Mouse (Mus musculus) MEL (cell line): ENCODE results near the gene Il27ra. TPM values are rescaled to one million over a fixed set of nuclear protein-coding genes. Genes with fewer than 3 reads are reported as not detected.

ENCODE experiments used
- DNase-seq: peaks from one replicate; pipeline ENCODE4 v3.0.0; 2011; ENCODE audit warnings: low read depth, low spot score
- H3K27ac ChIP-seq: 2 replicates; pipeline ENCODE4 v1.5.1; 2012; ENCODE audit warnings: low read depth, mild to moderate bottlenecking, control low read depth, low read length, moderate library complexity; ENCODE audit not compliant: control insufficient read depth
- H3K27me3 ChIP-seq, 2 experiments: fragments of 150-350 bp in 1 of 2; sonication (generic) in 1 of 2; 2 replicates each; pipeline ENCODE4 v1.6.1; 2012; ENCODE audit warnings: low read length in 2 of 2, mild to moderate bottlenecking in 2 of 2, improper control_type of control experiment in 1 of 2, moderate library complexity in 1 of 2; ENCODE audit not compliant: insufficient read depth in 2 of 2, control insufficient read depth in 1 of 2
- H3K36me3 ChIP-seq, 2 experiments: 2 replicates each; pipeline ENCODE4 v1.6.1; 2012 to 2014; ENCODE audit warnings: low read length in 2 of 2, improper control_type of control experiment in 1 of 2, inconsistent platforms in 1 of 2, mild to moderate bottlenecking in 1 of 2; ENCODE audit not compliant: insufficient read depth in 2 of 2, control insufficient read depth in 1 of 2
- H3K4me1 ChIP-seq, 2 experiments: fragments of 150-350 bp in 1 of 2; sonication (generic) in 1 of 2; 2 replicates each; pipeline ENCODE4 v1.6.1; 2012; ENCODE audit warnings: low read length in 2 of 2, improper control_type of control experiment in 1 of 2, mild to moderate bottlenecking in 1 of 2; ENCODE audit not compliant: insufficient read depth in 2 of 2, control insufficient read depth in 1 of 2
- H3K4me3 ChIP-seq, 2 experiments: fragments of 150-350 bp in 1 of 2; sonication (generic) in 1 of 2; 2 replicates each; pipeline ENCODE4 v1.5.1; 2012; ENCODE audit warnings: low read depth in 2 of 2, low read length in 2 of 2, mild to moderate bottlenecking in 2 of 2, moderate library complexity in 2 of 2, control low read depth in 1 of 2, improper control_type of control experiment in 1 of 2; ENCODE audit not compliant: control insufficient read depth in 1 of 2, insufficient read depth in 1 of 2
- H3K79me2 ChIP-seq: 2 replicates; pipeline ENCODE4 v1.6.1; 2012; ENCODE audit warnings: mild to moderate bottlenecking, low read length, moderate library complexity; ENCODE audit not compliant: control insufficient read depth, poor library complexity, insufficient read depth
- H3K9ac ChIP-seq: 2 replicates; pipeline ENCODE4 v1.6.1; 2012; ENCODE audit warnings: low read depth, mild to moderate bottlenecking, control low read depth, low read length, moderate library complexity; ENCODE audit not compliant: control insufficient read depth, poor library complexity, severe bottlenecking
- H3K9me3 ChIP-seq: fragments of 150-350 bp; sonication (generic); replicated peaks from 2 replicates; pipeline ENCODE4 v1.6.1; 2012; ENCODE audit warnings: mild to moderate bottlenecking, low read length, improper control_type of control experiment, moderate library complexity; ENCODE audit not compliant: insufficient read depth
- BHLHE40 ChIP-seq: IDR thresholded peaks from 2 replicates; pipeline ENCODE4 v1.6.1; 2012; ENCODE audit warnings: low read depth, mild to moderate bottlenecking, inconsistent platforms, low read length, improper control_type of control experiment, borderline replicate concordance
- CHD1 ChIP-seq: IDR thresholded peaks from 2 replicates; pipeline ENCODE4 v1.6.1; 2012; ENCODE audit warnings: low read depth, mild to moderate bottlenecking, inconsistent platforms, low read length, improper control_type of control experiment
- CHD2 ChIP-seq: IDR thresholded peaks from 2 replicates; pipeline ENCODE4 v1.6.1; 2011; ENCODE audit warnings: low read length, improper control_type of control experiment
- EP300 ChIP-seq, 2 experiments: IDR thresholded peaks; 2 replicates each; pipeline ENCODE4 v1.6.1; 2011; ENCODE audit warnings: improper control_type of control experiment in 2 of 2, low read length in 2 of 2, low read depth in 1 of 2, mild to moderate bottlenecking in 1 of 2
- ETS1 ChIP-seq: IDR thresholded peaks from 2 replicates; pipeline ENCODE4 v1.6.1; 2012; ENCODE audit warnings: low read depth, mild to moderate bottlenecking, inconsistent platforms, low read length, improper control_type of control experiment, moderate library complexity
- GATA1 ChIP-seq: IDR thresholded peaks from 2 replicates; pipeline ENCODE4 v1.6.1; 2011; ENCODE audit warnings: low read depth, low read length, improper control_type of control experiment
- MEF2A ChIP-seq: IDR thresholded peaks from 2 replicates; pipeline ENCODE4 v1.6.1; 2014; ENCODE audit warnings: low read depth, mild to moderate bottlenecking, inconsistent platforms, low read length, improper control_type of control experiment; ENCODE audit not compliant: poor library complexity, insufficient replicate concordance, severe bottlenecking; ENCODE audit errors: extremely low read depth
- MYC ChIP-seq: IDR thresholded peaks from 2 replicates; pipeline ENCODE4 v1.6.1; 2011; ENCODE audit warnings: low read depth, mild to moderate bottlenecking, low read length, improper control_type of control experiment, moderate library complexity
- NELFE ChIP-seq: IDR thresholded peaks from 2 replicates; pipeline ENCODE4 v1.6.1; 2011; ENCODE audit warnings: low read depth, low read length, improper control_type of control experiment
- NRF1 ChIP-seq: IDR thresholded peaks from 2 replicates; pipeline ENCODE4 v1.6.1; 2014; ENCODE audit warnings: low read depth, mild to moderate bottlenecking, inconsistent platforms, low read length, improper control_type of control experiment, moderate library complexity; ENCODE audit not compliant: poor library complexity, insufficient read depth, severe bottlenecking
- POLR2A ChIP-seq, 2 experiments: IDR thresholded peaks; 2 replicates each; pipeline ENCODE4 v1.6.1; 2011 to 2012; ENCODE audit warnings: low read length in 2 of 2, mild to moderate bottlenecking in 2 of 2, control low read depth in 1 of 2, improper control_type of control experiment in 1 of 2, low read depth in 1 of 2, moderate library complexity in 1 of 2; ENCODE audit not compliant: control insufficient read depth in 1 of 2, insufficient read depth in 1 of 2, poor library complexity in 1 of 2
- POLR2AphosphoS5 ChIP-seq: IDR thresholded peaks from 2 replicates; pipeline ENCODE4 v1.6.1; 2012; ENCODE audit warnings: low read depth, borderline replicate concordance, mild to moderate bottlenecking, inconsistent platforms, low read length, moderate library complexity, mixed read lengths
- TCF12 ChIP-seq: IDR thresholded peaks from 2 replicates; pipeline ENCODE4 v1.6.1; 2014; ENCODE audit warnings: low read depth, mild to moderate bottlenecking, inconsistent platforms, low read length, improper control_type of control experiment, moderate library complexity
- ZKSCAN1 ChIP-seq: IDR thresholded peaks from 2 replicates; pipeline ENCODE4 v1.6.1; 2012; ENCODE audit warnings: low read depth, mild to moderate bottlenecking, inconsistent platforms, low read length, improper control_type of control experiment, moderate library complexity
- ZMIZ1 ChIP-seq: IDR thresholded peaks from 2 replicates; pipeline ENCODE4 v1.6.1; 2012; ENCODE audit warnings: low read depth, mild to moderate bottlenecking, inconsistent platforms, low read length, improper control_type of control experiment, moderate library complexity
- polyA plus RNA-seq, 2 experiments: library from polyadenylated mRNA; stranded (reverse) in 1 of 2; unstranded in 1 of 2; fragments of >175 nt in 1 of 2; fragments of >200 nt in 1 of 2; gene quantifications; 2 replicates each; pipeline versions ENCODE4 v1.2.1 to v1.2.4; 2012; ENCODE audit warnings: low replicate concordance in 2 of 2, low read depth in 1 of 2; ENCODE audit not compliant: insufficient read length in 2 of 2, insufficient read depth in 1 of 2, missing spikeins in 1 of 2
- total RNA-seq: library from RNA; depleted of rRNA; stranded (reverse); fragments of 300-350 nt; gene quantifications from 2 replicates; pipeline ENCODE4 v1.2.3, GENCODE M21; 2012; rRNA removed

The Il27ra gene
- total and polyA plus RNA-seq, 3 experiments, result 31.8 to 38.5 TPM; not detected in 1

DNA sequence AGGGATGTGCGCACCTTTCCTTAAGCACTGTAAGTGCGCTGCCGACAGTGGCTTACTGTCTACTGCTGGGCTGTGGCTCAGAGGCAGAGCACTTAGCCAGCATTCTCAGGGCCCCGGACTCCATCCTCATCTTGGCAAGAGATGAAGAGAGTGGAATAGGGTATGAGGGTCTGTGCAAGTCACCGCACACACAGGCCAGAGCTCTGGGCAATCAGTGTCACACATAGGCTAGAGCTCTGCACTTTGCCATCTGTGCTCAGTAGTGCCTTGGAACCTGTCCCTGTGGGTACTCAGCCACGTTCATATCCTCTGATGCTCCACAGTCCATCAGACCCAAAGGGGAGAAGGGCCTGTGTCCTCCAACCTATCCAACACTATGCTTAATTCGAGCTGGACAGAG, 60.9 kb downstream of the Il27ra start:
- no peak for DNase-seq
- Histone ChIP-seq H3K27me3 (no peaks in the 10 kb centered on the region), H3K4me3 (no peak overlapping the region), H3K27ac (no peak overlapping the region), H3K9me3 (no peaks in the 10 kb centered on the region), H3K4me1 (peaks cover 8 to 11% of the 10 kb centered on the region in 2 experiments), H3K9ac (no peak overlapping the region), H3K36me3 (peaks cover 0 to 6% of the 10 kb centered on the region in 2 experiments; a peak in 3 of 4 replicates), H3K79me2 (no peaks in the 10 kb centered on the region)
- TF ChIP-seq MEF2A (no peak), EP300 (IDR thresholded peaks at IDR 0.05; ENCODE audit: low read depth in 1 of 2, low read length in 2 of 2) (no peak), MYC (no peak), POLR2AphosphoS5 (no peak), TCF12 (no peak), NELFE (no peak), POLR2A (IDR thresholded peaks at IDR 0.05; ENCODE audit: control insufficient read depth in 1 of 2, insufficient read depth in 1 of 2, low read depth in 1 of 2, low read length in 2 of 2, poor library complexity in 1 of 2) (no peak), NRF1 (no peak), ETS1 (no peak), ZMIZ1 (no peak), GATA1 (no peak), BHLHE40 (no peak), CHD2 (no peak)

DNA sequence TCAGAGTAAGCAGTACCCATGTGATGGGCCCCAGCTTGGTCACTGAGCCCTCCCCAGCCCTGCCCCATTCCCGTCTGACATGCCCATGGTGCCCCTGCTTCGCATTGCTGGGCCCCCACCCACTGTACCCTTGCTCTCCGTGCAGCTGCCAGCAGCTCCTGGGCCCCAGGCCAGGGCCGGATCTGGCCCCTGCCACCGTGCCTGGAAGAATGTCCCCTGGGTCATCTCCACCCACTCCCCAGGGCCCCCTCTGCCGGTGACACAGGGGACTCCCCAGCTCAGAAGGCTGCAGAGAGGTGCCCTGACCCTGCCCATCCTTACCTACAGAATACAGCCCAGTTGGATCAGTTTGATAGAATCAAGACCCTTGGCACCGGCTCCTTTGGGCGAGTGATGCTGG, 61.5 kb downstream of the Il27ra start:
- no peak for DNase-seq
- Histone ChIP-seq H3K4me1 (peaks cover 8 to 11% of the 10 kb centered on the region in 2 experiments), H3K9me3 (no peaks in the 10 kb centered on the region), H3K79me2 (no peaks in the 10 kb centered on the region), H3K27me3 (no peaks in the 10 kb centered on the region), H3K27ac (no peak overlapping the region), H3K9ac (no peak overlapping the region), H3K36me3 (peaks cover 0 to 6% of the 10 kb centered on the region in 2 experiments; a peak in 3 of 4 replicates), H3K4me3 (no peak overlapping the region)
- TF ChIP-seq ZKSCAN1 (no peak), CHD1 (no peak)

Other genes starting within 250 kb of the Il27ra start
- gene Adgrl1, start 142.5 kb downstream of the Il27ra start, total RNA-seq, result 17.7 and 21.7 TPM in 2 replicates
- 10 to 100 TPM in 1 of 2 experiments, not detected in 1; 35.3 TPM for gene Adgrl1, start 142.5 kb downstream of the Il27ra start, polyA plus RNA-seq
- gene Gm10644, start 87.4 kb downstream of the Il27ra start, total RNA-seq, result 0.29 and 0.35 TPM in 2 replicates
- gene Gm10644, start 87.4 kb downstream of the Il27ra start, polyA plus RNA-seq, result under 1 TPM in 1 of 2 experiments, not detected in 1; 0.49 TPM
- 84.3 and 90.4 TPM in 2 replicates for gene Asf1b, start 87.1 kb downstream of the Il27ra start, total RNA-seq
- gene Asf1b, start 87.1 kb downstream of the Il27ra start, polyA plus RNA-seq, result 100 to 1,000 TPM; 113 to 137 TPM
- gene Prkaca, start 69.6 kb downstream of the Il27ra start, total RNA-seq, result 23.8 and 24.7 TPM in 2 replicates
- 10 to 100 TPM in 1 of 2 experiments, not detected in 1; 74.9 TPM for gene Prkaca, start 69.6 kb downstream of the Il27ra start, polyA plus RNA-seq
- gene Samd1, start 44.9 kb downstream of the Il27ra start, total RNA-seq, result 96.7 and 111 TPM in 2 replicates
- 100 to 1,000 TPM in 1 of 2 experiments, not detected in 1; 121 TPM for gene Samd1, start 44.9 kb downstream of the Il27ra start, polyA plus RNA-seq
- gene 1700067K01Rik, start 41.1 kb downstream of the Il27ra start, total RNA-seq, result 0.39 and 0.69 TPM in 2 replicates
- under 1 TPM in 1 of 2 experiments, not detected in 1; 0.53 TPM for gene 1700067K01Rik, start 41.1 kb downstream of the Il27ra start, polyA plus RNA-seq
- not detected in 2 replicates for gene 2210011C24Rik, start 30.4 kb downstream of the Il27ra start, total RNA-seq
- gene 2210011C24Rik, start 30.4 kb downstream of the Il27ra start, polyA plus RNA-seq, result not detected
- gene Palm3, start 21.1 kb downstream of the Il27ra start, total RNA-seq, result 0.65 and 0.92 TPM in 2 replicates
- 1 to 10 TPM in 1 of 2 experiments, not detected in 1; 3.6 TPM for gene Palm3, start 21.1 kb downstream of the Il27ra start, polyA plus RNA-seq
- gene Rln3, start 2.4 kb upstream of the Il27ra start, total RNA-seq, result not detected in 2 replicates
- not detected for gene Rln3, start 2.4 kb upstream of the Il27ra start, polyA plus RNA-seq
- 0.23 and 0.26 TPM in 2 replicates for gene Gm10643, start 22.5 kb upstream of the Il27ra start, total RNA-seq
- under 1 TPM in 1 of 2 experiments, not detected in 1; 0.28 TPM for gene Gm10643, start 22.5 kb upstream of the Il27ra start, polyA plus RNA-seq
- gene Rfx1, start 24.2 kb upstream of the Il27ra start, total RNA-seq, result 3.9 and 4.7 TPM in 2 replicates
- 10 to 100 TPM in 1 of 2 experiments, not detected in 1; 10.4 TPM for gene Rfx1, start 24.2 kb upstream of the Il27ra start, polyA plus RNA-seq
- 34.4 and 37.0 TPM in 2 replicates for gene Dcaf15, start 62.2 kb upstream of the Il27ra start, total RNA-seq
- 10 to 100 TPM in 1 of 2 experiments, not detected in 1; 56.1 TPM for gene Dcaf15, start 62.2 kb upstream of the Il27ra start, polyA plus RNA-seq
- 0.04 and 0.07 TPM in 2 replicates for gene Podnl1, start 83.4 kb upstream of the Il27ra start, total RNA-seq
- gene Podnl1, start 83.4 kb upstream of the Il27ra start, polyA plus RNA-seq, result under 1 TPM in 1 of 2 experiments, not detected in 1; 0.08 TPM
- gene Cc2d1a, start 105.3 kb upstream of the Il27ra start, total RNA-seq, result 7.3 and 9.1 TPM in 2 replicates
- gene Cc2d1a, start 105.3 kb upstream of the Il27ra start, polyA plus RNA-seq, result 10 to 100 TPM in 1 of 2 experiments, not detected in 1; 18.7 TPM
- gene 4930432K21Rik, start 105.4 kb upstream of the Il27ra start, total RNA-seq, result 1.3 and 2.2 TPM in 2 replicates
- 1 to 10 TPM in 1 of 2 experiments, not detected in 1; 3.0 TPM for gene 4930432K21Rik, start 105.4 kb upstream of the Il27ra start, polyA plus RNA-seq
- 0.56 and 2.0 TPM in 2 replicates for gene Nanos3, start 142.6 kb upstream of the Il27ra start, total RNA-seq
- gene Nanos3, start 142.6 kb upstream of the Il27ra start, polyA plus RNA-seq, result 1 to 10 TPM in 1 of 2 experiments, not detected in 1; 1.7 TPM
- gene Zswim4, start 194.5 kb upstream of the Il27ra start, total RNA-seq, result 3.6 and 4.4 TPM in 2 replicates
- 1 to 10 TPM in 1 of 2 experiments, not detected in 1; 7.4 TPM for gene Zswim4, start 194.5 kb upstream of the Il27ra start, polyA plus RNA-seq
- 159 and 164 TPM in 2 replicates for gene D8Ertd738e, start 207.1 kb upstream of the Il27ra start, total RNA-seq
- gene D8Ertd738e, start 207.1 kb upstream of the Il27ra start, polyA plus RNA-seq, result 100 to 1,000 TPM in 1 of 2 experiments, not detected in 1; 149 TPM
- 26.8 and 27.8 TPM in 2 replicates for gene Mri1, start 214.7 kb upstream of the Il27ra start, total RNA-seq
- 10 to 100 TPM in 1 of 2 experiments, not detected in 1; 43.2 TPM for gene Mri1, start 214.7 kb upstream of the Il27ra start, polyA plus RNA-seq
- 8.2 and 10.2 TPM in 2 replicates for gene Ccdc130, start 227.8 kb upstream of the Il27ra start, total RNA-seq
- 10 to 100 TPM in 1 of 2 experiments, not detected in 1; 26.0 TPM for gene Ccdc130, start 227.8 kb upstream of the Il27ra start, polyA plus RNA-seq